Mouse (Mus musculus) neural tube, embryonic 13.5 days (tissue): ENCODE data around the gene Cryaa. TPM values are rescaled to one million over a fixed set of nuclear protein-coding genes. Genes with fewer than 3 reads are reported as not detected.
A peak's percentile ranks its signal among the peaks of the same experiment; 100 is the strongest.

Experiments
- ATAC-seq: fragments of 200-750 bp; cut with Nextera tagmentation; 2 replicates; pipeline ENCODE4 v1.8.0; 2017; ENCODE audit warnings: low read depth, mild to moderate bottlenecking, moderate TSS enrichment, moderate library complexity
- H3K27ac ChIP-seq: fragments of 300-500 bp; sonication (generic); replicated peaks from 2 replicates; pipeline ENCODE4 v1.5.1; 2015; ENCODE audit warnings: moderate library complexity, mild to moderate bottlenecking, inconsistent platforms
- H3K27me3 ChIP-seq: fragments of 300-500 bp; sonication (generic); 2 replicates; pipeline ENCODE4 v1.6.1; 2015; ENCODE audit warnings: mild to moderate bottlenecking, inconsistent platforms
- H3K36me3 ChIP-seq: fragments of 300-500 bp; sonication (generic); 2 replicates; pipeline ENCODE4 v1.6.1; 2015; ENCODE audit warnings: mild to moderate bottlenecking, inconsistent platforms
- H3K4me1 ChIP-seq: fragments of 300-500 bp; sonication (generic); replicated peaks from 2 replicates; pipeline ENCODE4 v1.6.1; 2015; ENCODE audit warnings: inconsistent platforms
- H3K4me2 ChIP-seq: fragments of 300-500 bp; sonication (generic); 2 replicates; pipeline ENCODE4 v1.6.1; 2015; ENCODE audit warnings: inconsistent platforms, mild to moderate bottlenecking, moderate library complexity
- H3K4me3 ChIP-seq: fragments of 300-500 bp; sonication (generic); 2 replicates; pipeline ENCODE4 v1.5.1; 2015; ENCODE audit warnings: mild to moderate bottlenecking, inconsistent platforms
- H3K9ac ChIP-seq: fragments of 300-500 bp; sonication (generic); 2 replicates; pipeline ENCODE4 v1.6.1; 2015; ENCODE audit warnings: moderate library complexity, mild to moderate bottlenecking, inconsistent platforms
- H3K9me3 ChIP-seq: fragments of 300-500 bp; sonication (generic); 2 replicates; pipeline ENCODE4 v1.6.1; 2016; ENCODE audit warnings: inconsistent platforms
- WGBS: fragments of 180-500 bp; shearing (Covaris S2); methylation state at CpG from one replicate; pipeline ENCODE4 v1.1.7; 2015; 5-methylcytosine and 5-hydroxymethylcytosine counted together
- polyA plus RNA-seq: library from polyadenylated mRNA; unstranded; fragments of >200 nt; fragmentation: Nextera tagmentation; extraction: Ambion mirVana; gene quantifications from 2 replicates; pipeline ENCODE4 v1.2.1, GENCODE M21; 2015

The Cryaa gene
- polyA plus RNA-seq = not detected in 2 replicates

DNA sequence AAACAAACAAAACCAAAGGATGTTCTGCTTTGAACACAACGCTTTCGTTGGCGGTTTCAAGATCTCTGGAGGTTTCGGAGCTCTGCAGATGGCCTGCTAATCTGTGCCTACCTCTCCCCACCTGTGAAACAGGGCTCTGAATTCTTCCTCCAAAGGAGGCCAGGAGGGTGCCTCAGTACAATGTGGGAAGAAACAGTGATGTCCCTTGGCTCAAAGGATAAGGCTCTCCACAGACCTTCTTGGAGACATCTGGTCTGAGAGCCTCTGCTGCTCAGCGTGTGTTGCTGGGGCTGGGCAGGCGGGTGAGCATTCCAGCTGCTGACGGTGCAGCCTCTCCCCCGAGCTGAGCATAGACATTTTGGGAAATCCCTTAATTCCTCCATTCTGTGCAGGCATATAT is at the start of gene Cryaa:
Gene Cryaa, plus strand, starts transcription at position 301 of the 400 bp plus-strand sequence.
- no peaks in the 10 kb centered on the region for H3K9me3 ChIP-seq
- H3K4me1 ChIP-seq = no peaks in the 10 kb centered on the region
- ATAC-seq = no peak
- no peak within 1 kb of the TSS for H3K9ac ChIP-seq
- no peak within 1 kb of the TSS for H3K4me3 ChIP-seq
- H3K36me3 ChIP-seq = no peaks in the 10 kb centered on the region
- H3K4me2 ChIP-seq = no peak within 1 kb of the TSS
- WGBS = 93% methylated on average over 8 of the region's 8 CpGs
- H3K27ac ChIP-seq = no peak within 1 kb of the TSS
- H3K27me3 ChIP-seq = no peaks in the 10 kb centered on the region

DNA sequence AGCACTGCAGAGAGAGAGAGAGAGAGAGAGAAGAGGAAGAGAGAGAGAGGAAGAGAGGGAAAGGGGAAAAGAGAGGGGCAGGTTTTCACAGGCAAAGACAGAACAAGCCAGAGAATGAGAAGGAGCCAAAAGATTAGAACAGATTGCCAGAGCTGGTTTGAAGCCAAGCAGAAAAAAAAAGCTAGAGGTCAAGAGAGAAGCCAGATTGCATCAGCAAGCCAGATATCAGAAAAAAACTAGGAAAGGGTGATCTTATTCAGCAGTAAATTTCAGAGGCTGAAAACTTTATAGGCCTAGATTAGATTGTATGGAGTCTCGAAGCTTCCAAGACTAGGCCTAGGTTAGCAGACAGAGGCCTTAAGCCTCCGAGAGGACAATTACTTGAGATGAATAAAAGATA is 49.6 kb upstream of the Cryaa start:
- Histone ChIP-seq H3K27me3 (no peaks in the 10 kb centered on the region), H3K4me3 (no peak overlapping the region), H3K9me3 (no peaks in the 10 kb centered on the region), H3K4me2 (no peak overlapping the region), H3K36me3 (no peaks in the 10 kb centered on the region), H3K27ac (no peak overlapping the region), H3K9ac (no peak overlapping the region), H3K4me1 (no peaks in the 10 kb centered on the region)
- 93% methylated on average over 2 of the region's 2 CpGs for WGBS
- no peak for ATAC-seq

DNA sequence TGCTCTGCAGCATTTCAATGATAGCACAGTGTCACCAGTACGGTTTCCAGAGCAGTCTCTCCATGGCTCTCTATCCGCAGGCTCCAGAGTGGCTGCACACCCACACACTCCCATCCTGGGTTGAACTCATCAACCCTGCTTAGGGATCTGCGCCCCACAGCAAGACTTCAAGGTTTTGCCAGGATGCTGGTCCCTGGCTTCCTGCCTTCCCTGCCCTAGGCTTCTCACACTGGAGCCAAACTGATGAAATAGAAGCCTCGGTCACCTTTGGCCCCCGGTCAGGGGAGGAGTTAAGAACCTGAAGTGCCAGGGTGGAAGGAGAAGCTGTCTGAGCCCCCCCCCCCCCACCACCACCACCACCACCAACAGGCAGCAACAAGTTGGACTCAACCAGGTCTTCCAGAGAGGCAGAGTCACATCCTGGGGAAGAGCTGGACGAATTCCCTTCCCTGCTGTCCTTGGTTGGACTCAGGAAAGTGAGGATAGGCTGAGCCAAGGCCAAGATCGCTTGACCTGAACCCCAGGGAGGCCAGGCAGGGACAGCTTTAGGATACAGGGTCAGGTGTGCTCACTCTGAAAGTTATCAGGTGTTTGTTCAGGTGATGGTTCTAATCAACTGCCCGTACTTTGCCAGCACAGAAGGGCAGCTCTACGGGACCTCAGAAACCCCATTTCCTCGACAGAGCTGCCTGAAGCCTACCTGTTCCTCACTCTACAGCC is 46.4 kb upstream of the Cryaa start:
- peaks cover 6% of the 10 kb centered on the region for H3K4me1 ChIP-seq
- H3K9ac ChIP-seq = no peak overlapping the region
- peaks cover 15% of the 10 kb centered on the region for H3K27me3 ChIP-seq
- no peaks in the 10 kb centered on the region for H3K36me3 ChIP-seq
- no peak overlapping the region for H3K4me3 ChIP-seq
- no peak overlapping the region for H3K4me2 ChIP-seq
- no peak overlapping the region for H3K27ac ChIP-seq
- no peak for ATAC-seq
- no peaks in the 10 kb centered on the region for H3K9me3 ChIP-seq
- WGBS = 85% methylated on average over 10 of the region's 10 CpGs

DNA sequence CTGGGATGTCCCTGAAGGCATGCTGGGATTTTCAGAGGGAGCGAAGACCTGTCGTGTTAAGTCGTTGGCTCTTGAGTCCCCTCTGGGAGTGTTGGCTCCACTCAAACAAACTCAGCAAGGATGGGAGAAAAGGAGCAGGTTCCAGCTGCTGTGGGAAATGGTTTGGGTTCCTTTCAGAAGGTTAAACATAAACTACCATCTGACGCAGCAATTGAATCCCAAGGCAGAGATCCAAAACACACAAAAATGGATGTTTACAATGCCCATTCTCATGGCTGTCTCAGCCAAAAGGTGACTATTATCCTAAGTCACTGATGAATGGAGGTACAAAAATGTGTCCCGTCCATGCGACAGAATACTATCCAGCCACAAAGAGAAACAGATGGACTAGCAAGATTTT is 44.6 kb upstream of the Cryaa start:
- Histone ChIP-seq H3K27ac (no peak overlapping the region), H3K36me3 (no peaks in the 10 kb centered on the region), H3K4me1 (peaks cover 23% of the 10 kb centered on the region), H3K9ac (no peak overlapping the region), H3K4me2 (no peak overlapping the region), H3K9me3 (no peaks in the 10 kb centered on the region), H3K27me3 (peaks cover 31% of the 10 kb centered on the region), H3K4me3 (no peak overlapping the region)
- ATAC-seq = no peak
- 53% methylated on average over 6 of the region's 6 CpGs for WGBS

DNA sequence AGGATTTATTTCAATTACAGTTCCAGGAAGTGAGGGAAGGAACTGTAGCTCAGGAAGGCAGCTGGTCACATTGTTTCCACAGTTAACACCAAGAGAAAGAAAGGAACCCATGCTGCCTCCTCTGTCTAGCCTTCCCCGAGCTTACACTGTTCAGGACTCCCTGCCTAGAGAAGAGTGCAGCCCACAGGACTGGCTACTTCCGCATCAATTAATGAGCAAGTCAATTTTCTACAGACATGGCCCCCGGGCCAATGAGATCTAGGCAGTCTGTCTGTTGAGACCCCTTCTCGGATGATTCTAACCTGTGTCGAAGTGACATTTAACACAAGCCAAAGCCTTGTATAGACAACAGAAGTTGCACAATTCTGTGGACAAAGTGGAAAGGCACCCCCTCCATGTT is 42.7 kb upstream of the Cryaa start:
- Histone ChIP-seq H3K4me2 (no peak overlapping the region), H3K27me3 (peaks cover 32% of the 10 kb centered on the region), H3K4me1 (peaks cover 24% of the 10 kb centered on the region), H3K9ac (no peak overlapping the region), H3K27ac (no peak overlapping the region), H3K4me3 (no peak overlapping the region), H3K9me3 (no peaks in the 10 kb centered on the region), H3K36me3 (no peaks in the 10 kb centered on the region)
- no peak for ATAC-seq
- WGBS = 72% methylated on average over 5 of the region's 5 CpGs

DNA sequence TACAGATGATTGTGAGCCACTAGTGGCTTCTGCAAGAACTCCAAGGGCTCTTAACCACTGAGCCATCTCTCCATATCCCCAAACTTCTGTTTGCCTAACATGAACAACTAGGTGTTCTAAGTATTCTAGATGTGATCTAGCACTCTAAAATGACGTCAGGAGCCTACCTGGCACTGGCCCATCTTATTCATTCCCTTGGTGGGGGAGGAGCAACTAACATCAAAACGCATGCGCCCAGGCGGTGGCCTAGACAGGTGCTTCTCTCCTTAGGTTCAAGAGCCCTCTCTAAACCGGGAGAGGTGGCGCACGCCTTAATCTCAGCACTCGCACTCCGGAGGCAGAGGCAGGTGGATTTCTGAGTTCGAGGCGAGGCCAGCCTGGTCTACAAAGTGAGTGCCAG is 41.8 kb upstream of the Cryaa start:
- Histone ChIP-seq H3K9me3 (no peaks in the 10 kb centered on the region), H3K27me3 (peaks cover 32% of the 10 kb centered on the region), H3K9ac (no peak overlapping the region), H3K4me3 (peak overlapping the region; percentile 53), H3K36me3 (no peaks in the 10 kb centered on the region), H3K4me2 (peak overlapping the region; percentile 95), H3K4me1 (peaks cover 24% of the 10 kb centered on the region), H3K27ac (no peak overlapping the region)
- WGBS = 56% methylated on average over 11 of the region's 11 CpGs
- no peak for ATAC-seq

DNA sequence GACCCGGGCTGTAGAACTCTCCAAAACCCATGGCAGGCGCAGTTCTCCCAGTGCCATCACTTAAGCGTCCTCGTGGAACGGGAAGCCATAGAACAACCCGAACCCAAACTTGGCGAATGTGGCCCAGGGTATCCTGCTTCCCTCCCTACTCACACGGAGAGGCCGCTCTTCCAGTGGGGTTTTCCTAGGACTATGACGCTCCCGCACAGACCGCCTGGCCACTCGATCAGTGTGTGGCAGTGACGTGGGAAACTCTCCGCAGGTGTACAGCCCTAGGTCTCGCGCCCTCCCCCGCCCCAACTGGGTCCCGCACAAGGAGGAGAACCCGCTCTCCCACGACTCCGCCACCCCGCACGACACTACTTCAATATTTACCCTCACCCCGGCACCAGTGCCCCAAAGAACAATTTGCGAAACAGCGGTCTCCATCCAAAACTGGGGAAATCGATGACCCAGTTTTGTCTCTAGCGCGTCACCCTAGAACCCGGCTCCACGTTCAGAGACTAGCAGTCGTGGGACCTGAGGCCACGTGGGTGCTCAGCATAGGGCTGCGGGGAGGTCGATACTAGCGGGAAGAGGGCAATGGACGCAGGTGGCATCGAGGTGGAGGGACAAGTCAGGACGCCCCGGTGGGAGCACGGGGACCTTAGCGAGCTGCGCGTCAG is 41.2 kb upstream of the Cryaa start:
- 3% methylated on average over 45 of the region's 45 CpGs for WGBS
- no peaks in the 10 kb centered on the region for H3K36me3 ChIP-seq
- H3K27ac ChIP-seq = no peak overlapping the region
- peak overlapping the region; percentile 53 for H3K4me3 ChIP-seq
- no peaks in the 10 kb centered on the region for H3K9me3 ChIP-seq
- peaks cover 24% of the 10 kb centered on the region for H3K4me1 ChIP-seq
- H3K4me2 ChIP-seq = peak overlapping the region; percentile 95
- H3K9ac ChIP-seq = peak overlapping the region; percentile 70
- H3K27me3 ChIP-seq = peaks cover 32% of the 10 kb centered on the region
- peak; percentile 32; the same call in 1 of the 2 replicates for ATAC-seq

DNA sequence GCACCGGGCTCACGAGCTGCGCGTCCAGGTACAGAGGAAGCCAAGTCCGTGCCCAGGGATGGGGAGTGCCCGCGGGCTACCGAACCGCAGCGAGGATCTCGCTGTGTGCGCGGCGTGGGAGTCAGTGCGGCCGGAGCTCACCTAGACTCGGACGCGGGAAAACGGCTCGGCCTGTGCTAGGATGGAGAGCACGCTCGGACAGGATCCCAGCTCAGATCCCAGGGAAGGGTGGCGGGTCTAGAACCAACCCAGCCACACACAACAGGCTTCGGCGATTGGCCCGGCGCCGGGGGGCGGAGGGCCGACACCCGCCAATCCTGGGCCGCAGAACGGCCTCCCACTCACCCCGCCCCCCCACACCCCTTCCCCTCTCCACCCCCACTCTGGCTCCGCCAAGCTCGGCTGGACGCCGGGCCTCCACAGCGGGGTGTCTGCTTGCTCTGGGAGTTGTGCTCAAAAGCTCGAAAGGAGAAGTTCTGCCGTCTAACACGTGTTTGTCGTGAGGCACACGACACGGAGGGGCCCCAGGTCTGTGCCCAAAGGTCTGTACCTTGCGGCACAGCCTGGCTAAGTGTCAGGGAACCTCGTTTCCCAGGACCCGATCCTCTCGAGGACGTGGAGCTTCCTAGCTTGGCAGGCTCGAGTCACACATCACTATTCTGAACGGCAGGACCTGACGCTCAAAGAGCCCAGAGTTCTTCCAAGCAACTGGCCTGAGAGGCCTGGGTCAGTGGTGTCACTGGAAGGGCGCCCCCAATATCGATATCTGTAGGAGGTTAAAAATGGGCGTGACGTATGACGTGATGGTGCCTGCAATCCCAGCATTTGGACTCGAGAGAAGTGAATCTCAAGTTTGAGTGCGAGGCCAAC is 40.4 kb upstream of the Cryaa start, which contains the start of gene Cbs:
Gene Cbs, minus strand, starts transcription at position 297 of the 870 bp plus-strand sequence.
- Histone ChIP-seq H3K4me3 (peak within 1 kb of the TSS; percentile 53), H3K4me2 (peak within 1 kb of the TSS; percentile 95), H3K27ac (peak within 1 kb of the TSS; percentile 63), H3K9me3 (no peaks in the 10 kb centered on the region), H3K4me1 (peaks cover 24% of the 10 kb centered on the region), H3K36me3 (no peaks in the 10 kb centered on the region), H3K9ac (peak within 1 kb of the TSS; percentile 70), H3K27me3 (peaks cover 32% of the 10 kb centered on the region)
- ATAC-seq = peak; percentile 82
- 3% methylated on average over 59 of the region's 61 CpGs for whole genome bisulfite sequencing

DNA sequence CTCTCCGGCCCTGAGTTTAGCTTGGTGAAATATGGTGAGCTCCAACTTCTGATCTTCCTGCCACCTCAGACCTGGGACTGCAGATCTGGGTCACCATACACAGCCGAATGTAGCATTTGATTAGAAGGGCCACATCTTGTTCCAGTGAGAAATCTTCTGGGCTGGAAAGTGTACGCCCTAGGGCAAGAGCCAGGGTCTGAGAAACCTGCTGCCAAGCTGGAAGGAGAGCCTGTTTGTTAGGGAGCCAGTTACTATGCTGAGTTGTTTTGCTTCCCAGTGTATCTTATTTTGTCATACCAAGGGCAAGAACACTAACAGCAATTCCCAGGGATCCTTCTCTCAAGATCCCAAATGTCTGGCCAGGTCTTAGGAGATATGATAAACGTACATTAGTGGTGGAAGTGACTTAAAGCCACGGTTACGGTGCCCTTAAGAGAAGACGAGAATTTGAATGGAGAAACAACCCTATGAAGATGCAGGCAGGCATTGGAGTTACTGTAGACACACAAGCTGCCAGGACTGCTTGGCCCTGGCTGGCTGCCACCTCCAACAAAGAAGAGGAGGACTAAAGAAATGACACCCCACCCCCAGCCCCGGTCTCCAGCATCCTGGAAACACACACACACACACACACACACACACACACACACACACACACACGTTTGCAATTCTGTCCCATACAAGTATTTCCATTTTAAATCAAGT is 39.6 kb upstream of the Cryaa start:
- Histone ChIP-seq H3K4me2 (peak overlapping the region; percentile 95), H3K4me3 (no peak overlapping the region), H3K27me3 (peaks cover 32% of the 10 kb centered on the region), H3K9me3 (no peaks in the 10 kb centered on the region), H3K4me1 (peaks cover 24% of the 10 kb centered on the region), H3K36me3 (no peaks in the 10 kb centered on the region), H3K9ac (peak overlapping the region; percentile 70), H3K27ac (peak overlapping the region; percentile 63)
- ATAC-seq = no peak
- WGBS = 51% methylated on average over 9 of the region's 9 CpGs

DNA sequence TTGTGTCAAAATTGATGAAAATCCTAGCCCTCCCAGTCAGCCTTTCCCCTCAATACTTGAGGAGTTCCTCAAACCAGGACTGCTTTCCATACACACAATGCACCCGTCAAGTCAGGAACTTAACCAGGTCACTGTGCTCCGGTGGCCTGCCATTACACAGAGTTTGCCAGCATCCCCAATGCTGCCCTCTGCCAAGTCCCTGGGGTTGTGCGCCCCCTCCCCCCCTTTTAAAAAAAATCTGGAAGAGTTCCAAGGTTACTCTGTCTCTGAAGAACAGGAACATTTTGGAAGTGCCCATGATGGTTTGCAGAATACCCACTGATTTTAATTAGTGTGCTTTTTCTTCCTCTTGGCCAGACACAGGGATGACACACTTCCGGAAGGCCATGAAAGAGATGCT is 38.0 kb upstream of the Cryaa start:
- H3K27me3 ChIP-seq = peaks cover 32% of the 10 kb centered on the region
- no peaks in the 10 kb centered on the region for H3K9me3 ChIP-seq
- H3K36me3 ChIP-seq = no peaks in the 10 kb centered on the region
- peaks cover 24% of the 10 kb centered on the region for H3K4me1 ChIP-seq
- no peak overlapping the region for H3K4me2 ChIP-seq
- H3K27ac ChIP-seq = no peak overlapping the region
- no peak overlapping the region for H3K4me3 ChIP-seq
- no peak for ATAC-seq
- no peak overlapping the region for H3K9ac ChIP-seq
- WGBS = 62% methylated on average over 4 of the region's 4 CpGs

DNA sequence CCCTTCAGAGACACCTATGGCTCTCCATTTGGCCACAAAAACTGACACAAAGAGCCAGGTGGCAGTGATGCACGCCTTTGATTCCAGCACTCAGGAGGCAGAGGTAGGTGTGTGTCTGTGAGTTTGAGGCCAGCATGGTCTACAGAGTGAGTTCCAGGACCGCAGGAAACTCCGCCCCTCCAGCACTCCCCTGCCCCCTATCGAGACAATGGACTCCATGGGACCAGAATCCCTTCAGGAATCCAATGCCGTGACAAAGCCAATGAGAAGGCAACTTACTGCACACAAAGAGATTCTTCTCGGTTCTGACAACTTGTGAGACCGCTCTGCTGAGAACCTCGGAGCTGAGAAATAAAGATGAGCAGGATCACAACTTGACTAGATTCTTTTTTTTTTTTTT is 35.3 kb upstream of the Cryaa start:
- H3K4me3 ChIP-seq = no peak overlapping the region
- no peaks in the 10 kb centered on the region for H3K9me3 ChIP-seq
- H3K4me1 ChIP-seq = peaks cover 7% of the 10 kb centered on the region
- no peak overlapping the region for H3K4me2 ChIP-seq
- H3K27ac ChIP-seq = no peak overlapping the region
- H3K36me3 ChIP-seq = peaks cover 17% of the 10 kb centered on the region
- peaks cover 7% of the 10 kb centered on the region for H3K27me3 ChIP-seq
- H3K9ac ChIP-seq = no peak overlapping the region
- 44% methylated on average over 8 of the region's 8 CpGs for WGBS
- no peak for ATAC-seq
